ENCODE assay signal across 12 mouse cellular contexts in genomic region chr2:92806481-92807195, GRCm38 (mm10).
A peak's percentile ranks its signal among the peaks of the same experiment; 100 is the strongest.
DNase-seq lines count a peak whose midpoint lies in the region; ATAC-seq and TF ChIP-seq lines count a peak whose summit lies in the region.
"Had no signal": no experiment of that assay in that cellular context is flagged by ENCODE, and none has a peak within 500 bp of the region (broad histone marks: within the 10 kb centered on the region; RNA-seq: fewer than 3 reads in every experiment).

No protein-coding gene starts in this region.

- no peak overlapping the region for H3K27ac ChIP-seq in kidney, embryonic 16.5 days (ENCODE audit: low read length)
- peak overlapping the region; percentile 57 for H3K27ac ChIP-seq in embryonic facial prominence, embryonic 13.5 days
- peak overlapping the region; percentile 82 for H3K27ac ChIP-seq in hindbrain, embryonic 14.5 days
- peak overlapping the region; percentile 77 for H3K27ac ChIP-seq in midbrain, postnatal 0 days (ENCODE audit: low read depth, low read length)
- H3K27ac ChIP-seq in heart, embryonic 12.5 days (ENCODE audit: poor library complexity, severe bottlenecking): no peak overlapping the region
- H3K27ac ChIP-seq: liver, embryonic 14.5 days had no signal

- H3K9ac ChIP-seq in kidney, embryonic 16.5 days (replicated peaks; ENCODE audit: low read length): no peak overlapping the region
- H3K9ac ChIP-seq in embryonic facial prominence, embryonic 13.5 days: no peak overlapping the region
- H3K9ac ChIP-seq in hindbrain, embryonic 14.5 days: peak overlapping the region; percentile 14; the same call in 1 of the 2 replicates
- 0 out of 2 replicates have a peak overlapping the region, but pooled peaks have one; percentile 20 for H3K9ac ChIP-seq in midbrain, postnatal 0 days (replicated peaks; ENCODE audit: low read length, poor library complexity, severe bottlenecking)
- H3K9ac ChIP-seq in heart, embryonic 12.5 days: no peak overlapping the region
- H3K9ac ChIP-seq: liver, embryonic 14.5 days had no signal

- ATAC-seq in kidney, embryonic 16.5 days (ENCODE audit: low FRiP score, low TSS enrichment): peak; percentile 19; the same call in 1 of the 2 replicates
- ATAC-seq in embryonic facial prominence, embryonic 13.5 days (ENCODE audit: insufficient number of reproducible peaks, insufficient read depth, low FRiP score, low TSS enrichment, low read depth): no peak
- ATAC-seq in hindbrain, embryonic 14.5 days (ENCODE audit: low FRiP score): no peak; the same call in 1 of the 2 replicates
- ATAC-seq in midbrain, postnatal 0 days (ENCODE audit: low FRiP score): peak; percentile 48
- no peak for ATAC-seq in heart, embryonic 12.5 days (ENCODE audit: insufficient number of reproducible peaks, low FRiP score)

- no peaks in the 10 kb centered on the region for H3K27me3 ChIP-seq in kidney, embryonic 16.5 days (ENCODE audit: insufficient read depth, low read length)
- 0 out of 2 replicates have a peak, but pooled peaks cover under 1% of the 10 kb centered on the region for H3K27me3 ChIP-seq in embryonic facial prominence, embryonic 13.5 days
- no peaks in the 10 kb centered on the region for H3K27me3 ChIP-seq in hindbrain, embryonic 14.5 days (ENCODE audit: control insufficient read depth, insufficient read depth, low read length)
- no peaks in the 10 kb centered on the region for H3K27me3 ChIP-seq in midbrain, postnatal 0 days (ENCODE audit: insufficient read depth, low read length)
- H3K27me3 ChIP-seq in heart, embryonic 12.5 days (replicated peaks): peaks cover 30% of the 10 kb centered on the region

- H3K9me3 ChIP-seq in kidney, embryonic 16.5 days (ENCODE audit: low read length): 0 out of 2 replicates have a peak, but pooled peaks cover 2% of the 10 kb centered on the region
- H3K9me3 ChIP-seq in embryonic facial prominence, embryonic 13.5 days: no peaks in the 10 kb centered on the region
- H3K9me3 ChIP-seq in hindbrain, embryonic 14.5 days (ENCODE audit: control insufficient read depth, low read length): no peaks in the 10 kb centered on the region
- H3K9me3 ChIP-seq in midbrain, postnatal 0 days (ENCODE audit: low read length): no peaks in the 10 kb centered on the region
- no peaks in the 10 kb centered on the region for H3K9me3 ChIP-seq in heart, embryonic 12.5 days (replicated peaks)

- H3K4me2 ChIP-seq in kidney, embryonic 16.5 days (replicated peaks; ENCODE audit: low read depth, low read length): no peak overlapping the region
- no peak overlapping the region for H3K4me2 ChIP-seq in embryonic facial prominence, embryonic 13.5 days
- H3K4me2 ChIP-seq in hindbrain, embryonic 14.5 days (replicated peaks): no peak overlapping the region
- no peak overlapping the region for H3K4me2 ChIP-seq in midbrain, postnatal 0 days (ENCODE audit: low read depth, low read length, poor library complexity, severe bottlenecking)
- H3K4me2 ChIP-seq in heart, embryonic 12.5 days: no peak overlapping the region

- WGBS in kidney, embryonic 16.5 days: 41% methylated on average over 4 of the region's 7 CpGs
- WGBS in embryonic facial prominence, embryonic 13.5 days: 4% methylated on average over 7 of the region's 7 CpGs
- 23% methylated on average over 5 of the region's 7 CpGs for WGBS in hindbrain, embryonic 14.5 days
- 15% methylated on average over 5 of the region's 7 CpGs for WGBS in midbrain, postnatal 0 days
- WGBS in heart, embryonic 12.5 days: 19% methylated on average over 6 of the region's 7 CpGs

- no peak for DNase-seq in kidney, adult 8-10 months
- no peak for DNase-seq in hindbrain, embryonic 14.5 days (ENCODE audit: low spot score)
- DNase-seq in midbrain, postnatal 0 days (ENCODE audit: low spot score): no peak
- no peak for DNase-seq in adrenal gland, postnatal 10 days
- no peak for DNase-seq in gastrocnemius, postnatal 10 days
- DNase-seq: cerebellum, adult 11 months; layer of hippocampus, adult 9-11 months; right cerebral cortex, adult 18-20 months had no signal

- no peaks in the 10 kb centered on the region for H3K36me3 ChIP-seq in kidney, embryonic 16.5 days (ENCODE audit: insufficient read depth, low read length)
- H3K36me3 ChIP-seq in embryonic facial prominence, embryonic 13.5 days: no peaks in the 10 kb centered on the region
- H3K36me3 ChIP-seq in hindbrain, embryonic 14.5 days (replicated peaks; ENCODE audit: control insufficient read depth, insufficient read depth): no peaks in the 10 kb centered on the region
- no peaks in the 10 kb centered on the region for H3K36me3 ChIP-seq in midbrain, postnatal 0 days (ENCODE audit: insufficient read depth, low read length)
- H3K36me3 ChIP-seq in heart, embryonic 12.5 days: no peaks in the 10 kb centered on the region

- no peak overlapping the region for H3K4me3 ChIP-seq in kidney, embryonic 16.5 days (ENCODE audit: low read length)
- H3K4me3 ChIP-seq in embryonic facial prominence, embryonic 13.5 days: no peak overlapping the region
- no peak overlapping the region for H3K4me3 ChIP-seq in hindbrain, embryonic 14.5 days (replicated peaks; ENCODE audit: low read length)
- H3K4me3 ChIP-seq in midbrain, postnatal 0 days (ENCODE audit: low read depth, low read length): no peak overlapping the region
- no peak overlapping the region for H3K4me3 ChIP-seq in heart, embryonic 12.5 days

- TF ChIP-seq CTCF in midbrain, postnatal 0 days (IDR thresholded peaks at IDR 0.05): no peak

- peaks cover 20% of the 10 kb centered on the region for H3K4me1 ChIP-seq in kidney, embryonic 16.5 days (ENCODE audit: insufficient read depth, low read length)
- H3K4me1 ChIP-seq in embryonic facial prominence, embryonic 13.5 days: peaks cover 25% of the 10 kb centered on the region
- peaks cover 33% of the 10 kb centered on the region for H3K4me1 ChIP-seq in hindbrain, embryonic 14.5 days (replicated peaks; ENCODE audit: control insufficient read depth, insufficient read depth, low read length)
- peaks cover 27% of the 10 kb centered on the region for H3K4me1 ChIP-seq in midbrain, postnatal 0 days (ENCODE audit: insufficient read depth, low read length)
- H3K4me1 ChIP-seq in heart, embryonic 12.5 days (replicated peaks): peaks cover 12% of the 10 kb centered on the region

Comparison
In these comparisons a context has a peak if more than half of its experiments do, and no peak if none do; other contexts are left out.
1. ATAC-seq: peak in kidney, embryonic 16.5 days (single experiment) and midbrain, postnatal 0 days (single experiment); none in embryonic facial prominence, embryonic 13.5 days (single experiment), hindbrain, embryonic 14.5 days (single experiment) and heart, embryonic 12.5 days (single experiment).
2. H3K27ac ChIP-seq: peak in embryonic facial prominence, embryonic 13.5 days (single experiment), hindbrain, embryonic 14.5 days (single experiment) and midbrain, postnatal 0 days (single experiment); none in kidney, embryonic 16.5 days (single experiment) and heart, embryonic 12.5 days (single experiment).
3. H3K9ac ChIP-seq: peak in hindbrain, embryonic 14.5 days (single experiment) and midbrain, postnatal 0 days (single experiment); none in kidney, embryonic 16.5 days (single experiment), embryonic facial prominence, embryonic 13.5 days (single experiment) and heart, embryonic 12.5 days (single experiment).